Mouse (Mus musculus) midbrain, embryonic 16.5 days (tissue): ENCODE data around the gene Igfals. TPM values are rescaled to one million over a fixed set of nuclear protein-coding genes. Genes with fewer than 3 reads are reported as not detected.
A peak's percentile ranks its signal among the peaks of the same experiment; 100 is the strongest.

Experiments
- ATAC-seq: fragments of 200-750 bp; cut with Nextera tagmentation; 2 replicates; pipeline ENCODE4 v1.8.0; 2017; ENCODE audit warnings: moderate TSS enrichment
- H3K27ac ChIP-seq: fragments of 300-500 bp; sonication (generic); 2 replicates; pipeline ENCODE4 v1.5.1; 2014; ENCODE audit warnings: mild to moderate bottlenecking, low read length, mixed read lengths
- H3K27me3 ChIP-seq: fragments of 300-500 bp; sonication (generic); 2 replicates; pipeline ENCODE4 v1.6.1; 2014; ENCODE audit warnings: low read depth, low read length, mixed read lengths; ENCODE audit not compliant: control insufficient read depth, insufficient read depth
- H3K36me3 ChIP-seq: fragments of 300-500 bp; sonication (generic); 2 replicates; pipeline ENCODE4 v1.6.1; 2014; ENCODE audit warnings: mild to moderate bottlenecking, low read length, moderate library complexity, mixed read lengths; ENCODE audit not compliant: control insufficient read depth, insufficient read depth
- H3K4me1 ChIP-seq: fragments of 300-500 bp; sonication (generic); 2 replicates; pipeline ENCODE4 v1.6.1; 2014; ENCODE audit warnings: mild to moderate bottlenecking, low read length, mixed read lengths; ENCODE audit not compliant: control insufficient read depth, insufficient read depth
- H3K4me2 ChIP-seq: fragments of 300-500 bp; sonication (generic); 2 replicates; pipeline ENCODE4 v1.6.1; 2014; ENCODE audit warnings: mild to moderate bottlenecking, low read length, mixed read lengths
- H3K4me3 ChIP-seq: fragments of 300-500 bp; sonication (generic); 2 replicates; pipeline ENCODE4 v1.5.1; 2014; ENCODE audit warnings: low read depth, mild to moderate bottlenecking, low read length, moderate library complexity, mixed read lengths
- H3K9ac ChIP-seq: fragments of 300-500 bp; sonication (generic); 2 replicates; pipeline ENCODE4 v1.6.1; 2014; ENCODE audit warnings: low read depth, low read length, mixed read lengths
- H3K9me3 ChIP-seq: fragments of 300-500 bp; sonication (generic); replicated peaks from 2 replicates; pipeline ENCODE4 v1.6.1; 2014; ENCODE audit warnings: mild to moderate bottlenecking, low read length, mixed read lengths; ENCODE audit not compliant: control insufficient read depth, poor library complexity, severe bottlenecking
- WGBS: fragments of 180-500 bp; shearing (Covaris S2); extraction: QIAGEN DNeasy Blood & Tissue Kit; methylation state at CpG from one replicate; pipeline ENCODE4 v1.1.7; 2014; 5-methylcytosine and 5-hydroxymethylcytosine counted together
- polyA plus RNA-seq: library from polyadenylated mRNA; unstranded; fragments of >200 nt; fragmentation: Nextera tagmentation; extraction: Ambion mirVana; gene quantifications from 2 replicates; pipeline ENCODE4 v1.2.1, GENCODE M21; 2015

Gene Igfals
- polyA plus RNA-seq, 1 experiment from 2014 or later = not detected

GRCm38 (mm10) chr17:24877336-24878116 is 11.7 kb downstream of the Igfals start:
- Histone ChIP-seq H3K4me3 (no peak overlapping the region), H3K4me2 (no peak overlapping the region), H3K27ac (no peak overlapping the region), H3K27me3 (no peaks in the 10 kb centered on the region), H3K9ac (no peak overlapping the region), H3K4me1 (no peaks in the 10 kb centered on the region), H3K9me3 (no peaks in the 10 kb centered on the region), H3K36me3 (peaks cover 2% of the 10 kb centered on the region; the same call in 1 of the 2 replicates)
- ATAC-seq = no peak
- WGBS = 66% methylated on average over 10 of the region's 10 CpGs

DNA sequence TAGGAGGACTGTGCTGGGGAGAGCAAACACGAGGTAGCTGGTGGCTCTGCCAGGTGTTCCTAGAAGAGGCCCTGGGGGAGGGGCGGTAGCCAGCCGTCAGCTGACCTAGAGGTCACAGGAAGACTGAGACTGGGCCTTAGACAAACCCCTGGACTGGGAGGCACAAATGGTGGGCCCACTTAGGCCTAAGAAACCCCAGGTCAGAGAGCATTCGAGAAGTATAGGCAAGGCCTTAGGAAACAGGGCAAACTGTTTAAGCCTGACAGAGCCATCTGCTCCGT is 12.3 kb downstream of the Igfals start:
- no peaks in the 10 kb centered on the region for H3K9me3 ChIP-seq
- no peak overlapping the region for H3K27ac ChIP-seq
- ATAC-seq = no peak
- H3K27me3 ChIP-seq = no peaks in the 10 kb centered on the region
- peaks cover 7% of the 10 kb centered on the region; the same call in 1 of the 2 replicates for H3K36me3 ChIP-seq
- WGBS = 50% methylated on average over 5 of the region's 5 CpGs
- no peaks in the 10 kb centered on the region for H3K4me1 ChIP-seq
- H3K4me2 ChIP-seq = no peak overlapping the region
- no peak overlapping the region for H3K4me3 ChIP-seq
- no peak overlapping the region for H3K9ac ChIP-seq

DNA sequence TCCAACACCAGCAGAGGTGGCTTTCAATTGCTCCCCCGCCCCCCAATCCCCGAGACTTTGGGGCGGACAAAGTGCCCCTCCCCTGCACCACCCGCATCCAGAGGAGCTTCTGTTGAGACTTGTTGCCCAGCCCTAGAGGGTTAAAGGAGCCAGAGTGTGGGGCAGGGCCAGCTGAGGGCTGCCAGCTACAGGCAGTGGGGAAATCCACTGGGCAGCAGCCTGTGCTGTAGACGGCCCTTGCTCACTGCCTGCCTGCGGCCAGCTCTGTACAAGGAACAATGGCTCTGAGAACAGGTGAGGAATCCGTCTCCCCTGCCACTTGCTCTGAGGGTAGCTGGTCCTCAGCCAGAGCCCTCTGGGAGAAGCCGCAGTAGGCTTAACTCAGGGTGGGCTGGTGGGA is 12.7 kb downstream of the Igfals start:
- Histone ChIP-seq H3K4me3 (no peak overlapping the region), H3K4me1 (no peaks in the 10 kb centered on the region), H3K27me3 (no peaks in the 10 kb centered on the region), H3K4me2 (no peak overlapping the region), H3K9me3 (no peaks in the 10 kb centered on the region), H3K27ac (no peak overlapping the region), H3K9ac (no peak overlapping the region), H3K36me3 (peaks cover 8% of the 10 kb centered on the region; the same call in 1 of the 2 replicates)
- 76% methylated on average over 8 of the region's 8 CpGs for WGBS
- no peak for ATAC-seq

- H3K4me1 ChIP-seq = peaks cover 7% of the 10 kb centered on the region
- no peaks in the 10 kb centered on the region for H3K27me3 ChIP-seq
- ATAC-seq = no peak
- WGBS = 53% methylated on average over 7 of the region's 7 CpGs
- no peaks in the 10 kb centered on the region for H3K9me3 ChIP-seq
- H3K9ac ChIP-seq = no peak overlapping the region
- H3K36me3 ChIP-seq = peaks cover 8% of the 10 kb centered on the region; the same call in 1 of the 2 replicates
- H3K4me3 ChIP-seq = no peak overlapping the region
- H3K27ac ChIP-seq = no peak overlapping the region
- no peak overlapping the region for H3K4me2 ChIP-seq
Measured at GRCm38 (mm10) chr17:24881738-24882440, 16.1 kb downstream of the Igfals start.

DNA sequence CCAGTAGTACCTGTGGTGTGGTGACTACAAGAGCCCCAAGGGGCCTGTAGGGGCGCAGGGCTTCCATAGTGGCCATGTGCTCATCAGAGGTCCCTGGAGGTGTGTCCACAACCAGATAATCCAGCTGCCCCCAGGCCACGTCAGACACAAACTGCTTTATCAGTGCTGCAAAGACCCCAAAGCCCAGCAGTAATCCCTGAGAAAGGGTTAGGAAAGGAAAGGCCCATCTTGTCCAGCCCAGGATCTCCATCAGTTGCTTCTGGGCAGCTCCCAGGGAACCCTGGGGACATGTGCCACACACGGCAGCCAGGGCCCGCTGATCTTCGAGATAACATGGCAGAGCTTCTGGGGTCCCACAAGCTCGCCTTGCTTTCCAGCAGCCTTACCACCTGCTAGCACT is 18.6 kb downstream of the Igfals start:
- Histone ChIP-seq H3K4me1 (peaks cover 31% of the 10 kb centered on the region), H3K9me3 (no peaks in the 10 kb centered on the region), H3K36me3 (peaks cover 11% of the 10 kb centered on the region; the same call in 1 of the 2 replicates), H3K9ac (no peak overlapping the region), H3K4me3 (no peak overlapping the region), H3K27ac (no peak overlapping the region), H3K4me2 (no peak overlapping the region), H3K27me3 (no peaks in the 10 kb centered on the region)
- WGBS = 88% methylated on average over 6 of the region's 6 CpGs
- ATAC-seq = no peak

DNA sequence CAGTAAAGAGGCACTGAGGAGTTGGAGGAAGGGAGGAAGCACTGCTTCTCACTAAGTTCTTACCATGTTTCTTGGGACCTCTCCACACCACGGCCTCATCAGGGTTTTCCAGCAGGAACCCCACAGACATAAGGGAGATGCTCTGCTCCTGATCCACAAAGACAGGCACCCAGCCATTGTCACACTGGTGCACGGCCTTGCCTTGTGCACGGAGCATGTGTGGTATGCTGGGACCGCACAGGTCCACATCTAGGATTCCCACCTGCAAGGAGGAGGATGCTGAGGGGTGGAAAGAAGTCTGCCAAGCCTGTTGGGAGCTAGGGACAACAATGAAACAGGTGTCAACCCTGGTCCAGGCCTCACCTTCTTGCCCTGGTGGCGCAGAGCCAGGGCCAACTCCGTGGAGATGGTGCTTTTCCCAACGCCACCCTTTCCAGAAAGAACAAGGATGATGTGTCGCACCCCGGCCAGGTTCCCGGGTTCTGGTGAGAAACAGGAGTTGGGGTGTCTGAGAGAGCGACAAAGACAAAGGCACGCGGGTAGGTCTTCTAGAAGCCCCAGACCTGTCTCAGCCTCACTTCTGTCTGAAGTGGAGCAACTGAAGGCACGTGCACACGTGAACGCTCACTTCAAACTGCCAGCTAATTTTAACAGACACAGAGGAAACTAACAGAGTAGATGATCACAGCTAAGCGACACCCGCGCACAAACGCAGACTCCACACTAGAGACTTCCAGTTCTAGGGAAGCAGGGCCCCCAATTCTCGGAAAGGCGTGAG is 19.7 kb downstream of the Igfals start:
- Histone ChIP-seq H3K27me3 (no peaks in the 10 kb centered on the region), H3K36me3 (peaks cover 17% of the 10 kb centered on the region; the same call in 1 of the 2 replicates), H3K9me3 (no peaks in the 10 kb centered on the region), H3K4me2 (peak overlapping the region; percentile 86), H3K4me3 (peak overlapping the region; percentile 68), H3K9ac (peak overlapping the region; percentile 61), H3K4me1 (peaks cover 32% of the 10 kb centered on the region), H3K27ac (no peak overlapping the region)
- no peak for ATAC-seq
- 25% methylated on average over 22 of the region's 22 CpGs for WGBS

DNA sequence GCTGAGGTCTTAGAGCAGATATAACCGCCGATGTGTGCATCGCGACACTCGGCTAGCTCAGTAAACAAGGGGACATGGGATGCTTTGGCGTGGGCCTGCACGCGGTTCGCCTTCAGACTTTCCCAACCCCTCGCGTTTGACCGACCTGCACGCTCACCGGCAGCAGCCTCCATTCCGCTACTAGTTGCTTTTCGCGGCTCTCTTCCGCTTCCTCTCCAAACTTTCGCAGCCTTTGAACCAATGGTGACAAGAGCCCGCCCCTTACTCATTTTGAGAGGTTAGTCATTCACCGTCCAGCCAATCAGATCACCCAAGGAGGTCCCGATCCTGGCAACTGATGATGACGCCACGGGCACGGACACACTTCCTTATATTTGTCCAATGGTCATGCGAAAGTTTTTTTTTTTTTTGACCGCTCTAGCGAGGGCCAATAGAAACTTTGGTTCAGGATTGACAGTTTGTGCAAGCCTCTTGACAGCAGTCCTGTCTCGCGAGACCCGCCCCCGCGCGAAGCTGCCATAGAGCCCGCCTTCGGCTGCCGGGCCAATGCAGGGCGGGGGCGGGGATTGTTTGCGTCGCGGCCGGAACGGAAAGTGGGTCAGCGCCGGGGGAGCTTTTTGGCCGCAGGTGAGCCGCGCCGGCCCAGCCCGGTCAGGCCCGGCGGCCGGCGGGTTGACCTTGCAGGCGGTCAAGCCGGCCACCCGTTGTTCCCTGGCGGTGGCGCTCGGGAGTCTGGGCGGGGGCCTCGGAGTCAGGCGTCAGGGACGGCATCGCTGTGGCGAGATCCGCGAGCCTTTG is 20.5 kb downstream of the Igfals start, which contains the start of the genes Nubp2 and Spsb3:
Gene Nubp2 (minus strand): TSS at position 216 of the 798 bp plus-strand sequence.
Gene Spsb3 (plus strand): TSS at position 510 of the 798 bp plus-strand sequence.
- H3K4me3 ChIP-seq = peak within 1 kb of the TSS; percentile 93
- H3K9me3 ChIP-seq = no peaks in the 10 kb centered on the region
- peak within 1 kb of the TSS; percentile 86 for H3K9ac ChIP-seq
- H3K36me3 ChIP-seq = peaks cover 22% of the 10 kb centered on the region
- H3K27me3 ChIP-seq = no peaks in the 10 kb centered on the region
- WGBS = under 1% methylated on average over 69 of the region's 69 CpGs
- peak within 1 kb of the TSS; percentile 94 for H3K4me2 ChIP-seq
- H3K27ac ChIP-seq = peak within 1 kb of the TSS; percentile 80
- peak; percentile 96 for ATAC-seq
- H3K4me1 ChIP-seq = peaks cover 32% of the 10 kb centered on the region

DNA sequence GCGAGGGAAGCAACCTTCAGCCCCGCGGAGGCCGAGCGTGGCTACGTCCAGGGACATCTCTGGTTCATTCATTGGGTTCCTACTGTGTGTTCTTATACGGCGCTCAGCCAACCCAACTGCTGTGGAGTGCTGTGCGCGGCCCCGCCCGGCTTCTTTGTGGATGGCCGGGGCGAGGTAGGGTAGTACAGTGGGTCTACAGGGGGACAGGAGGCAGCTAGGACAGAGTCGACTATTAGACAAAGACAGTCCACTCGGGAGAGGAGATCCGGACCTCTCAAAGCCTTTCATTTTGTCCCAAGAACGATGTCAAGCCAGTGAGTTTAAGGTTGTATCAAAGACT is 21.1 kb downstream of the Igfals start:
- peaks cover 32% of the 10 kb centered on the region for H3K4me1 ChIP-seq
- peak overlapping the region; percentile 86 for H3K9ac ChIP-seq
- peaks cover 23% of the 10 kb centered on the region for H3K36me3 ChIP-seq
- no peaks in the 10 kb centered on the region for H3K27me3 ChIP-seq
- no peaks in the 10 kb centered on the region for H3K9me3 ChIP-seq
- peak; percentile 47 for ATAC-seq
- H3K4me2 ChIP-seq = peak overlapping the region; percentile 94
- under 1% methylated on average over 18 of the region's 18 CpGs for WGBS
- H3K27ac ChIP-seq = peak overlapping the region; percentile 80
- H3K4me3 ChIP-seq = peak overlapping the region; percentile 93
